Mouse (Mus musculus) neutrophil, adult 5-6 weeks (primary cell): Measurements from ENCODE around the gene Syne2. TPM values are rescaled to one million over a fixed set of nuclear protein-coding genes. Genes with fewer than 3 reads are reported as not detected.
"Not testable (repeated sequence)": the region's sequence is repeated elsewhere in the genome, so short reads cannot be mapped to it uniquely, and the experiment has no call there.

Source experiments
- ATAC-seq: fragments of 151-379, 151-347 bp; 2 replicates; pipeline ENCODE4 v1.8.0; 2017; ENCODE audit warnings: mild to moderate bottlenecking, moderate TSS enrichment; ENCODE audit not compliant: insufficient number of reproducible peaks, poor library complexity, low FRiP score, severe bottlenecking; ENCODE audit errors: extremely low read depth
- total RNA-seq: library from RNA; stranded (forward); fragments of 200-1000 nt; gene quantifications from 2 replicates; pipeline ENCODE4 v1.2.3, GENCODE M21; 2017

The Syne2 gene
- total RNA-seq = 16.0 and 21.5 TPM in 2 replicates

DNA sequence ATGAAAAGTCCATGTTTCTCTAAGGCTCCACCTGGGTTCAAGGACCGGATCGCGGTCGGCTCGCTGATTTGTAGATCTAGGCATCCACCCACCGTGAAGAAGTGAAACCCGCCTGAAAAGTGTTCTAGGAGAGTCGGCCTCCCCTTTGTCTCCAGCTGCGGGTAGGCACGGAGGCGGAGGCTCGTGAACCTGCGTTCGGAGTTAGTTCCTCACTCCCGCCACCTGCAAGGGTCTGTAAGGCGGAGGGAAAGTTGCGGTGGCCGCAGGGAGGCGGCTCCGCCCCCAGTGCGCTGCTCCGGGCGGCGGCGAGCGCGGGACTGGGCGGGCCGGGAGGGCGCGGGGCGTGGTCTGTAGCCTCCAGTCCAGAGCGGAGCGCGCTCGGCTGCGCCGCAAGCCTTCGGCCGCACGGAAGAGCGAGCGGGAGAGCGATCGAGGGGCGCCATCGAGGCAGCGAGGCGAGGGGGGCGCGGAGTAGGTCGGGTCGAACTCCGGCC, at the start of gene Syne2:
Gene Syne2, plus strand, starts transcription at position 176 of the 494 bp plus-strand sequence.
- peak; percentile 76 for ATAC-seq

DNA sequence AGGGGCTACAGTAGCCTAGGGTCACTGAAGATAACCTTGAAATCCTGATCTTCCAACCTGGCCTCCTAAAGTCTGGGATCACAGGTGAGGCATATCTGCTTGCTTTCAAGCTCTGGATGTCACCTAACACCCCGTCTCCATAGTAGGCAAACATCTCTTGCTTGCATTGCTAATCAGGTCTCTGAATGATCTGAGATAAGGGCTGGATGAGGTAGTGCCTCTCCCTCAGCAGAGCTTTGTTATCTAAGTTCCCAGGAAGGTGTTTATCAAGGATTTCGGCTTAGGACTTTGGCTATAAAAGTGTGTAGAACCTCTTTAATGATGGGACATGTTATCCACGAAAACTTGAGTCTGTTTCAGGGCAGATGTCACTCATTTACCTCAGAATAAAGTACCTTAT, 46.5 kb upstream of the Syne2 start:
- ATAC-seq = no peak

DNA sequence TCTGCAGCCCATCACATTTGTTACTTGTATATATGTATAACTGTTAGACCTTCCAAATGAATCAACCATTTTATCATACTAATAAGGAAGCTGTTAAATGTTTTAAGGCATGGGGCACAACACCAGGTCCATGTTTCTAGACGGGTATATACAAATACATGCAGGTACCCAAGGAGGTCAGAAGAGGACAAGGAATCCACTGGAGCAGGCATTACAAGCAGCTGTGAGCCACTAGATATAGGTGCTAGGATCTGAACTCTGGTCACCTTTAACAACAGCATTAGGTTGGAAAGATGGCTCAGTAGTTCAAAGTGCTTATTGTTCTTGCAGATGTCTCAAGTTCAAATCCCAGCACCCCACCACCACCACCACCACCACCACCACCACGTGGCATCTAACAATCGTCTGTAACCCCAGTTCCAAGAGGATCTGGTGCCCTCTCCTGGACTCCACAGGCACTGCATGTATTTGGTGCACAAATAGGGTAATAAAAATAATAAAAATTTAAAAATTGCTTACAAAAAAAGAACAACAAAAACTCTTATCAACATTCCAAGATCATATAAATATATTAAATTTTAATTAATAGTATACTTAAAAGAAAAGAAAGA, 45.4 kb upstream of the Syne2 start:
- peak; percentile 58; the same call in 1 of the 2 replicates for ATAC-seq

DNA sequence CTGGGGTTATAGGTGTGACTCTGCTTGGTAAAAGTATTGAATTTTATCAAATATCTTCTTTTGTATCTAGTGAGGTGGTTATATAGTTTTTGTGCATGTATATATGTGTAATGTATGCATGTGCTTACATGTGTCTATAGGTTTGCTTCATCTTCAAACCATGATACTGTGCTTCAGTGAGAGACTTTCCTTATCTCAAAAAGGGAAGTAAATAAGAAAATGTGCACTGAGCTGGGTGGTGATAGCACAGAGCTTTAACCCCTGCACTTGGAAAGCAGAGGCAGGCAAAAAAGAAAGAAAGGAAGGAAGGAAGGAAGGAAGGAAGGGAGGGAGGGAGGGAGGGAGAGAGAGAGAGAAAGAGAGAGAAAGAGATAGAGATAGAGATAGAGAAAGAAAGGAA, 36.5 kb upstream of the Syne2 start:
- ATAC-seq = no peak

DNA sequence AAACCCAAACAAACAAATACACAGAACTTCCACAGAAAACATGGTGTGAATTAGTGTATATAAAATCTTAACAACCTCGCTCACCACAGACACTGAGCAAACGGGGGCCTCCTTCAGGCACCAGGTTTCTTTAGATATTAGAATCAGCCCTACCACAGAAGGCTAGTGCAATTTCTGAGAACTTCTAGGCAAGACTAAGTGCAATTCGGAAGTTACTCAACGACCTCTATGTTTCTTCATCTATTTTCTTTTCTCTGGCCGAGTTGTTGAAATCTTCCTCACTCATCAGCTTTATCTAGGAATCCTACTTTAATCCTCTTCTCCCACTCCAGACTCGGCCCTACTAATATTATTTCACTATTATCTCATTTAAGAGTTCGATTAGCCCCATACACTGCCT, 35.9 kb upstream of the Syne2 start:
- no peak for ATAC-seq

DNA sequence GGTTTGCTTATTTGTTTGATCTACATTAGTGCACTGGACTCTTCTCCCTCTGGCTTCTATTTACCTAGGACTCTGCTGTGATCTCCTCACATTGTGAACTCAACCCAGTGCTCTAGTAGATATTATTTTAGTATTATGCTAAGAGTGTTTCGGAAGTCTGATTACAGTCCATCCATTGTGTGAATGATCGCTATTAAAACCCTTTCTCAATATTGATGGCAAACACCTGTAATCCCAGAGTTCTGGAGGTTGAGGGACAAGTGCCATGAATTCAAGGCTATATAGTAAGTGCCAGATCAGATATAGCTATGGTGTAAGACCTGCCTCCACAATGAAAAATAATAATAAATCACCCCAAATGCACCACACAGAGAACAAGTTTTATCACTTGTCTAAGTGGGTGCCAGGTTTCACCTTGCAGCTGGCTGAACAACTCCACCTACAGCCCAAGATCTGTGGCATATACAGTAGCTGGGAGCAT, 33.6 kb upstream of the Syne2 start:
- no peak for ATAC-seq

DNA sequence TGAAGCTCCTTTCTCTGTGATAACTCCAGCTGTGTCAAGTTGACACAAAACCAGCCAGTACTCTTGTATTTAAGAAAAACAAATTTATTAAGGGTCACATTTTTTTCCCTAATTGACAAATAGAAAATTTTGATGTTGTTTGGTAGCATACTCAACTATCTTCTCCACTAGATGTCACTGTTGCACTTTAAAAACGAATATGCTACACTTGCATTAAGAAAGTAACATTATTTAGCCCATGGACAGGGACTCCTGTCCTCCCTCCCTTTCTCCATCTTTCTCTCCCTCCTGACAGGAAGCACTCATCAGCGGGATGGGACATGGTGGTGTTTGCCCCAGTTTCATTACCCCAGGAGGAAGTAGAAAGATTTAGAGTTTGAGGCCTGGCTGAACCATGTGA, 31.3 kb upstream of the Syne2 start:
- ATAC-seq = not testable (repeated sequence)

DNA sequence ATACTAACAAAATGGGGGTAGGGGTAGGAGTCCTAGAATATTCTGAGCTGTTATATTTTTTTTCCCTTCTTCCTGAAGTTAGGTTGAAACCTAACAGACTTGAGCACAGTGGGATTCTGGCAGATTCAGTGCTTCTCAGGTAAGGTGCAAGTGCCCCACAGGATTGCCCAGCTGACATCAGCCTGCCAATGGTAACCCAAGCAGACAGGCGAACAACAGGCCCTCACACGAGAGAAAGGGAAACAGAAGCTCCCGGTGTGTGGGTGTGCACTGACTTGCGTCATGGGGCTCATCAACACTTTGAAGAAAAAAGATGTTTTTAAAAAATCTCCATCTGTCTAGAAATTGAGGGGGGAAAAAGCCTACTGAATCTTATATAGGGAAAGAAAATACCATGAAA, 28.5 kb upstream of the Syne2 start:
- ATAC-seq = no peak

DNA sequence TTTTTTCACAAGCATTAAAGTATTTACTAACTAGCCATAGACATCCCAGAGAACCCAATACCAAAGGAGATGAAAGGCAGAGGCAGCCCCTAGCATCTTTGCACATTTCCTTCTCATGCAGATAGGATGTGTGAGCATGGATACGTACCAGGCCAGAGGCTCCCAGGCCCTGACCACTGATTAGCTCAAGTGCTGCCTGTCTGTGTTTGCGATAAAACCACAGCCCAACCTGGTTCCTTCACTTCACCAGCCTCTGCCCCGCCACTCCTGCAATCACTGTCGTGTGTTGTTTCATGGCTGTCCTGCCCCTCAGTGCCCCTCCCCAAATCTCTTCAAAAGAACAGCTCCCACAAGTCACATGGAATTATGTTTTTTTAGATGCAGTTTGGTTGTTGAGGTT, 23.4 kb upstream of the Syne2 start:
- ATAC-seq = no peak

DNA sequence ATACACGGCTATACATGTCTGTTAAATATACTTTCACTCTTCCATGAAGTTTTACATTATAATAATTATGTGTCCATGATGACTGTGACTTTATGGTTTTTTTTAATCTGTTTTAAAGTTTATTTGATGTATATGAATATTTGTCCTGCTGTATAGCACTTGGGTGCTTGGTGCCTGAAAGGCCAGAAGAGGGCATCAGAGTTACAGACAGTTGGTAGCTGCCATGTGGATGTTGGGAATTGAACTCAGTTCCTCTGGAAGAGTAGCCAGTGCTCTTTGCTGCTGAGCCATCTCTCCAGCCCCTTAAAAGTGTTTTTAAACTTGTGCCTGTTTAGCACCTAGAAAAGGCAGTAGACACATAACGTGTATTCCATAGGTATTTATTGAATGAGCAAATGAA, 21.4 kb upstream of the Syne2 start:
- ATAC-seq = no peak

DNA sequence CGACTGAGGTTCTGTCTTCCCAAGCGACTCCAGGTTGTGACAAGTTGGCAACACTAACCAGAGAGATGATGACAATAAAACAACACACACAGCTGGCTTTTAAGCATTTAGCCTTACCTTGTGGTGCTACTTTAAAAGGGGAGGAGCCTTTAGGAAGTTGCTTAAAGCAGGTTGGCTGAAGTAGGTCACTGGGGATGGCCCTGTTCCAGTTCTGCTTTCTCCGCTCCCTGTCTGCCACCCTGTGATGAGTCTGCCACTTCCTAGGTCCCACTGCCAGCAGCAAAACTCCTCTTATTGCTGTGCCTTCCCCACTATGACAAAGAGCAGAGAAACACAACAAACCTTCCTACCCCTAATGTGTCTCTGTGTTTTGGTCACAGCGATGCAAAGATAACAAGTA, 11.7 kb upstream of the Syne2 start:
- no peak for ATAC-seq

DNA sequence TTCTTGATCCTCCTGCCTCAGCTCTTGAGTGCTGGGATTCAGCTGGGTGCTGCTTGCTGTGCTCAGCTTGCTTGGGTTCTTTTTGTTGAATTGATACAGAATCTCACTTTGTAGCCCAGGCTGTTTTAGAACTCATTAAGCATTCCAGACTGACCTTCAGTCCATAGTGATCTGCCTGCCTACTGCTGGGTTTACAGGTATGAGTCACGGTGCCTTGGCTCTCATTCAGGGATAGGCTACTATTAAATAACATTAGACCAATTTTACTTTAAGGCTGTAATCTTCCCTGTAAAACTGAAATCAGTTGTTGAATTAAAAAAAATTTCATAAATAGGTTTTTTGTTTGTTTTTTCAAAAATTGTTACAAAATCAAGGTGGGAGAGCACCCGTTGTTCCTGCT, 4.2 kb upstream of the Syne2 start:
- no peak for ATAC-seq

DNA sequence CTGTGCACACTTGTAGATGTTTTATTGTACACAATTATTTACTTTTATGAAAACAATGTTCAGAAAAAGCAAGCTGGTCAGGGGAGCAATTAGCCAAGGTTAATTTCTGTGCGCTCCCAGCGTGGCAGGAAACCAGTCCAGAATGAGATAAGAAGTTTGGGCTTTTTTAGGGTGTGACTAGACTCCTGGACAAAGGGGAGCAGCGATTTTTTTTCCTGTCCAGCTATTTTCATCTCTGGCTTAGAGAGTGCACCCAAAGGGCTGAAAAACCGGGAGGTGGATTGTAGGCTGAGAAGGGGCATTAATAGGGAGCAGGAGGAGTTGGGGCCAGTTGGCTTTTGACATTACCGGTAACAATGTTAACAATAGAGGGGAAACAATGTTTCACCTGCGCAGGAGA, 3.4 kb upstream of the Syne2 start:
- ATAC-seq = no peak

DNA sequence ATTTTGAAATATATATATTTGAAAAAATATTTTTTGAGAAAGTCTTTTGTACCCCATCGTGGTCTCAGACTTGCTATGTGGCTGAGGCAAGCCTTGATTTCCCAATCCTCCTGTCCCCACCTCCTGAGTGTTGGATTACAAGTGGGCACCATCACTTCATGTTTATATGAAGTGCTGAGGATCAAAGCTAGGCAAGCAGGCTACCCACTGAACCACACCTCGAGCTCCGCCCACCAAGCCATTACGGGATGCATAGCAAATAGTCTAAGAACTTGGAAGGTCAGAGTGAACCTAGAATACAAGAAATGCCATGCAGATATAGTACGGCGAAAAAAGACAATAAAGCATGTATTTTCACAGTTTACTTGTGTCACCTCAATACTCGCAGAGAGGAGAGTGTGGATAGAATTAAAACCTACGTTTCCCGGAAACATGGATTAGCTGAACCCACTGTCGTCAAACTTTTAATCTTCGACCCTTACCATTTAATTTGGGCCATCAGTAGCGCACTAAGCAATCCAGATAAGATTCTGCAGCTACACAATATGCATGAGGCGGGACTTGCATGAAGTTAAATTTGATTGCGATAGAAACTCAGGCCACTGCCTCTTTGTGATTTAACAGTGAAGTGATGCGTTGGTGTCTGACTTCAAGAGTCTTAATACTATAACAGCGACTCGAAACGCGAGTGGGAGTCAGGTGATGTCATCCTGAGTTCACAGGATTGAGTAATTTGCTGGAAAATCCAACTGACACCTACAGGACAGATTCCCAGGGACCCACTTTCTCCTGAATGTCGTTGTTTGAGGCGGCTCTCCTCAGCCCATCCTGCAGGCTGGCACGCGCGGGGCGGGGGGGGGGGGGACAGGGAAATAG, 715 bp upstream of the Syne2 start:
- no peak for ATAC-seq

DNA sequence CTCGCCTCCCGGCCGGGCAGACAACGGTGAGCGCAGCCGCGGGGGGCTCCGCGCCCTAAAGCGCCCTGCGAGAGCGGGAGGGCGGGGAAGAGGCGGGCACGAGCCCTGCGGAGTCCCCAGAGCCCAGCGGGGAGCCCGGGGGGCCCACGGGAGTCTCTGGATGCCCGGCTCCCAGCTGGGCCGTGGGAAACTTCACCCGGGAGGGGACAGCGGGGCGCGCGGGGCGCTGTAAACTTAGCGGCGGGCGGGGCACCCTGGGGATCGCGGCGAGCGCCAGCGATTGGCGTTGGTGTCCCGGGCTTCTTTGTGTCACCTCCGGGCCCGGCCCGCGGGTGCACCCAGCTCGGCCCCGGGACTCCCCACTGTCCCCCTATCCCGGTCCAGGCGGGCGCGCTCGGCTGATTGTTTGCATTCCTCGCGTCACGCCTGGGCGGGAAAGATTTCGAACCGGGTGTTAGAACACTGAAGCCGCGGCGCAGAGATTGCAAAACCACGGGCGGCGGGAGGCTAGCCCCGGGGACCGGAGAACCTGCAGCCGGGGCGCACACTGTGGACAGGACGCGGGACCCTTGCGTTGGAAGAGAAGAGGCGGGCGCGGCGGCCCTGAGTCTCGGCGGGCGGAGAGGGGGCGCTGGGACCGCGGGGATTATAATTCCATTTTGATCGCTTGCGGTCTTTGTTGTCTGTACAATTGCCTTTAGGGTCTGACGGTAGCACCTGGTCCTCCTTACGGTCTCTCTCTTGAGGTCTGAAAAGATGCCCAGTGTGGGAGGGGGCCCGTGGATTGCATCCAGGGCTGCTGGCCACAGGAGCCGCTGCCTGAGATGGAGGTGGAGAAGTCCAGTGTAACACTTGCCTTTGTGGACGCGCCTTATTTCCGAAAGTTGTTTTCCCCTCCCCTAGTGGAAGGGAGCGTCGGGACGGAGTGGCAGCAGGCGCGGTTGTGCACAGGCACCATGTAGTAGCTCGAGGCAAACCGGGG, 810 bp downstream of the Syne2 start:
- ATAC-seq = no peak

DNA sequence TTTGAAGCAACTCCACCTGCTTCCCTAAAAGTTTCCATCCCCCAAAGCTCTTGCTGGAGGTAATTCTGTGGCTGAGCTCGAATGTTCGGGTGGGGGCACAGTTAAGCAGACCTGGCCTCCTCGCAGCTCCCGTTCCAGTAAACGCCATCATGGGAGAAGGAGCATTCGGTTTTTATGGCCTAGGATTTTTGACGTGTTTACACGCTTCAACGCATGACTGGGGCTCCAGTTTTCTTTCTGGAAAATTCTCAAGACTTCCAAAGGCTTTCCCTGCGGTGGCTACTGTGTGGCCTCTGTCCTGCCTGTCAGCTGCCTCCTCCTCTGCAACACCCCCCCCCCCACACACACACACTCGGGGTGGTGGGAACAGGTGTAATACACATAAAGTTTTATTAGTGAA, 1.5 kb downstream of the Syne2 start:
- ATAC-seq = no peak

DNA sequence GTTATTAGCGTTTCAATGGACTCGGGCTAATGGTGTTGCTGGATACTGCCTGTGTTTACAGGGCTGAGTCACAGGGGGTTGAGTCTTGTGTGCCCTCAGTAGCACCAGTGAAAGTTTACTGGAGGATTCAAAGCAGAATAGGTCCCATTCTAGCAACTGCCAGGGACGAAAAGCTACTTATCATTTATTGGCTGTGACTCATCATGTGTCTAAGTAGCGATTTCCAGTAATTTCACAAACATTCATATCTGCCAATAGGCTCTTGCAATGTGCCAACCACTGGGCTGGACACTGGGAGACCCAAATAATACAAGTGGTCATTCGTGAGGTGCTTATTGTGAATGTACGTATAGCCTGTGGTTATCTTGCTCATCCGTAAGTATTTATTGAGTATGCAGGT, 2.3 kb downstream of the Syne2 start:
- ATAC-seq = no peak

DNA sequence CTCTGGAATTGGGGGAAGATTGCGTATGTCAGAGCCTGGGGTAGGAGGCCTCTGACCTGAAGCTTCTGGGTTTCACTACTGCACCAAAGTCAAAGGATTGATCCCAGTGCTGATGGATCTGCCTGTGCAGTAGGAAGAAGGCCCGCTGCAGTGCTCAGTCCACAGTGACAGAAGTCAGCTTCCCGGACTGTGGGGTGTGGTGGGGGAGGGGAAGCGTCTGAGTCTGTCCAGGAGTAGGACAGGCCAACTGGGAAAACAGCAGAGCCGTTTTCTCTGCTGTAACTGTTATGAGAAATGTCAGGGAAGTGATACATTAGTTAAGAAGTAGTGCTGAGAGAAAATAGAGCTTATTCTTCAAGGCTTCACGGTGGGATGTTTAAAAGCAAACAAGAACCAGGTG, 4.2 kb downstream of the Syne2 start:
- no peak for ATAC-seq

DNA sequence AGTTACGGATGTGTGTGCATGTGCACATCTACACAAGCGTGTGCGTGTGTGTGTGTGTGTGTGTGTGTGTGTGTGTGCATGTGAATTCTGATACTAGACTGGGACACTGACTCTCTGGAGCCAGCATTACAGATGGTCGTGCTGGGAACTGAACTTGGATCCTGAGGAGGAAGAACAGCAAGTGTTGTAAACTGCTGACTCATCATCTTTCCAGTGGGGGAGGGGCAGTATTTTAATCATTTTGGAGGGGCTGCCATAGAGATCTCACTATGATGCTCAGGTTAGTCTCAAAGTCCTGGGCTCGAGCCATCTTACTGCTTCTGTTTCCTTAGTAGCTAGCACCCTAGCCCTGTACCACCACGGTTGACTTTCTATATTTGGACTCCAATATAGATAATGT, 5.5 kb downstream of the Syne2 start:
- ATAC-seq = no peak
